Mouse (Mus musculus): Measurements from ENCODE around the gene Sipa1l3.

DNA sequence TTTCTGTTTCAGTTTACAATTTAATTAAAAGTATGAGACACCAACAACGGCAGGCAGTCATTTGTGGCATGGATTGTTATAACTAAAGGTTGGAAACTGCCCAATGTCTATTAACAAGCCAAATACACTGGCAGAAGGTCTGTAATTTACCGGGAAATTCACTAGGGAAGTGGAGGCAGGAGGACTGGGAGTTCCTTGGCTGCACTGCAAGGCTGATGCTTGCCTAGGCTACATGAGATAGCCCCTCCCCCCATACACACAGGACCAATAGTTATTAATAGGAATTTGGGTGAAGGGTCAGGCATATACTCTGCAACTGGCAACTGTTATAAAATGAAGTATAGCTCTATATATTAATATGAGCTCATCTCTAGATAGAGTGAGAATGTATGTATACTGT lies 2.4 kb upstream of the Sipa1l3 start:
- no peak for TF ChIP-seq CTCF (IDR thresholded peaks at IDR 0.05; ENCODE audit: low read depth, low read length)
- TF ChIP-seq EP300 (IDR thresholded peaks at IDR 0.05; ENCODE audit: insufficient read depth, low read depth, low read length) = no peak
